Mouse (Mus musculus) intestine, postnatal 0 days (tissue): Measurements from ENCODE around the gene Mapk8ip1. TPM values are rescaled to one million over a fixed set of nuclear protein-coding genes. Genes with fewer than 3 reads are reported as not detected.

Experiments used
- ATAC-seq: fragments of 200-750 bp; cut with Nextera tagmentation; 2 replicates; pipeline ENCODE4 v1.8.0; 2017; ENCODE audit warnings: mild to moderate bottlenecking, moderate TSS enrichment, moderate library complexity
- H3K27ac ChIP-seq: fragments of 300-500 bp; sonication (generic); 2 replicates; pipeline ENCODE4 v1.5.1; 2014; ENCODE audit warnings: mild to moderate bottlenecking, low read depth, low read length, moderate library complexity
- H3K27me3 ChIP-seq: fragments of 300-500 bp; sonication (generic); replicated peaks from 2 replicates; pipeline ENCODE4 v1.6.1; 2014; ENCODE audit warnings: low read length, mixed read lengths; ENCODE audit not compliant: control insufficient read depth, insufficient read depth
- H3K36me3 ChIP-seq: fragments of 300-500 bp; sonication (generic); 2 replicates; pipeline ENCODE4 v1.6.1; 2014; ENCODE audit warnings: mild to moderate bottlenecking, moderate library complexity; ENCODE audit not compliant: control insufficient read depth, insufficient read depth
- H3K4me1 ChIP-seq: fragments of 300-500 bp; sonication (generic); replicated peaks from 2 replicates; pipeline ENCODE4 v1.6.1; 2014; ENCODE audit warnings: antibody characterized with exemption, low read length, mixed read lengths; ENCODE audit not compliant: control insufficient read depth, insufficient read depth
- H3K4me2 ChIP-seq: fragments of 300-500 bp; sonication (generic); replicated peaks from 2 replicates; pipeline ENCODE4 v1.6.1; 2014; ENCODE audit warnings: low read depth, mild to moderate bottlenecking, moderate library complexity
- H3K4me3 ChIP-seq: fragments of 300-500 bp; sonication (generic); 2 replicates; pipeline ENCODE4 v1.5.1; 2014; ENCODE audit warnings: low read depth, low read length
- H3K9ac ChIP-seq: fragments of 300-500 bp; sonication (generic); 2 replicates; pipeline ENCODE4 v1.6.1; 2014; ENCODE audit warnings: mild to moderate bottlenecking, low read depth, low read length
- H3K9me3 ChIP-seq: fragments of 300-500 bp; sonication (generic); 2 replicates; pipeline ENCODE4 v1.6.1; 2016; ENCODE audit warnings: mixed run types; ENCODE audit not compliant: control insufficient read depth
- CTCF ChIP-seq: sonication (generic); IDR thresholded peaks from 2 replicates; pipeline ENCODE4 v1.5.1; 2016; ENCODE audit warnings: low read depth, mild to moderate bottlenecking, control low read depth, antibody characterized with exemption, moderate library complexity
- WGBS: fragments of 180-500 bp; shearing (Covaris S2); extraction: QIAGEN DNeasy Blood & Tissue Kit; methylation state at CpG from one replicate; pipeline ENCODE4 v1.1.7; 2014; 5-methylcytosine and 5-hydroxymethylcytosine counted together
- polyA plus RNA-seq: library from polyadenylated mRNA; unstranded; fragments of >200 nt; fragmentation: Nextera tagmentation; extraction: Ambion mirVana; gene quantifications from 2 replicates; pipeline ENCODE4 v1.2.1, GENCODE M21; 2015

Mapk8ip1 gene
- polyA plus RNA-seq, 1 experiment from 2014 or later = 7.2 TPM

DNA sequence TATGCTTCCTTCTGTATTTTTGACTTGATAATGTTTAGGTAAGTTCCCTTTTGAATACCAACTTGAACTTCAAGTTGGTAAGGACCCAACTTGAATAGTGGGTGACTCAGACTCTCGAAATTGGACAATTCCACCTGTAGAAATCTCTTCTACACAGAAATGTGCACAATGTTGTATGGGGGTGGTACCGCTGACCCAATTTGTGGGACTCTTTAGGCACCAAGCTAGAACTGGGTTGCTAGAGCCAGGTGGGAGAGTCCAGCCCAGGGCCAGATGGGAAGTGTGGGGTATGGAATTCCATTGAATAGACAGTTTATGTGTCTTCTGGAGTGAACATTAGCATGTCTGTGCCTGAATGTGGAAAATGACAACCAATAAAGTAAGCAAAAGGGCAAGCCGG, 5.5 kb downstream of the Mapk8ip1 start:
- H3K27me3 ChIP-seq = peaks cover 15% of the 10 kb centered on the region; the same call in 1 of the 2 replicates
- H3K4me1 ChIP-seq = no peaks in the 10 kb centered on the region
- no peak overlapping the region for H3K27ac ChIP-seq
- no peak overlapping the region for H3K4me3 ChIP-seq
- no peak overlapping the region for H3K9ac ChIP-seq
- H3K4me2 ChIP-seq = no peak overlapping the region
- no peaks in the 10 kb centered on the region for H3K9me3 ChIP-seq
- no peaks in the 10 kb centered on the region for H3K36me3 ChIP-seq
- no peak for ATAC-seq
- 84% methylated on average over 3 of the region's 3 CpGs for WGBS
- no peak for TF ChIP-seq CTCF

DNA sequence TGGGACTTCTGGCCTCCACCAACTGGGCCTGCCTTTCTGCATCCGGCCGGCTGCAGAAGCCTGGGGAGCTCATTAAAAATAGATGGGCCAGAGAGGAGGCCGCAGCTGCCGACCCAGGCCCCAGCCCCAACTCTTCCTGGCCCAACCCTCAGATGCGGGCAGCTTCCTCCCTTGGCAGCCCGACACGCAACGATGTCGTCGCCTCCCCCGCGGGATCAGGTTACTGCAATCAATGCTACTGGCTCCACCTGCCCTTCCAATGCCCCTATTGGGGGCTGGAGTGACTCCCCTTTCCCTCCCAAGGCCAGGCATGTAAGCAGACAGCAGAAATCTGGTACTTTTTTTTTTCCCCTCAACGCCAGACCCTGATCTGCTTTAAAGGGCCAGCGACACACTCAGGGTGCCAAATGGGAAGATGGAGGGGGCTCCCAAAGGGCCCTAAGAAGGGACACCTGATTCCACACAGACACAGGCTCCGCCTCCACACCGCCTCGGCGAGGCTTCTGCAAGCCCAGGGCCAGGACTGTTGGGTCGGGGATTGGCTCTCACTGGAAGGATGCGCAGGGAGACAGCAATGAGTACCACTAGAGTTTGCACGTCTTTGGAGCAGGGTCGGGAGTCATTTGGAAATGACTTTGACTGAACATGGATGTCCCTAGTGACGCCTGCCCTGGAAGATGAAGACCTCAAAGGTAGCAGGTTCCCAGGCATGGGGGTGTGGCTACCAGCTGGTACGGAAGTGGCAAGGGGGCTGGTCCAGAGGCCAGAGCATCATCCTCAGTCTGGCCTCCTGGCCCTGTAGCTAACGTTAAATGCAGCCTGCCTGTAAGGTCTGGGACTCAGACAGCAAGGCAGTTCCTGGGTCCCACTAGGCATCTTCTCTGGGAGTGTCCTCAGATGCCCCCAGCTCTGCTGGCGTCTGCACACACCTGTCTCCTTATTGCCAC, 8.5 kb downstream of the Mapk8ip1 start:
- H3K9ac ChIP-seq = no peak overlapping the region
- no peaks in the 10 kb centered on the region for H3K36me3 ChIP-seq
- H3K4me3 ChIP-seq = peak overlapping the region; percentile 21
- H3K27me3 ChIP-seq = peaks cover 15% of the 10 kb centered on the region
- H3K27ac ChIP-seq = no peak overlapping the region
- 4% methylated on average over 26 of the region's 26 CpGs for WGBS
- H3K4me1 ChIP-seq = 0 out of 2 replicates have a peak, but pooled peaks cover 3% of the 10 kb centered on the region
- no peaks in the 10 kb centered on the region for H3K9me3 ChIP-seq
- no peak for ATAC-seq
- no peak for TF ChIP-seq CTCF
- H3K4me2 ChIP-seq = peak overlapping the region; percentile 50

DNA sequence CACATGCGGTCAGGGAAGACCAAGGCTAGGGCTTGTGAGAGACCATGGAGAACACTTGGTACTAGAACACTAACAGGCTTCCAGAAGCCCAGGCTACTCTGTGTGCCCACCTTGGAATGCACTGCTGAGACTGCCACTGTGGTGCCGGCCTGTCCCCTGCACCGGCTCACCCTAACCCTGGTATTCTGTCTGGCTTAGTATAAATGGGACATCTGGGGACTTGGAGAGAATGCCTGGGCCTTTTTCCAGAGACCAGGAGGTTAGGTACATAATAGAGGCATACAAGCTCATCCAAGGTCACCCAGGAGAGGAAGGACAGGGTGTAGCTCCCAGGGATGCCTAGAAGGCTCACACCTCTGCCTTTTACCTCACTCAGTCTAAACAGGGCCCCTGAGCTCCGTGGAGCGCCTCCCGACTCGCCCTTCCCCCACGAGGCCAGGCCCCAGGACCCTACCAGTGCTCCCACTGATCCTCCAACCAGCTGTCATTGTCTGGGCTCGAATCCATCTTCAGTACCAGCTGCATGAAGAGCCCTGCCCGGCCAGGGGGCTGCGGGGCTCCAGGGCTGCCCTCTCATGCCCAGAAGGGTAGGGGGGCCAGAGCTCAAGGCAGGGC, 9.3 kb downstream of the Mapk8ip1 start:
- no peak for ATAC-seq
- Histone ChIP-seq H3K9ac (0 out of 2 replicates have a peak overlapping the region, but pooled peaks have one; percentile 7), H3K4me3 (peak overlapping the region; percentile 21), H3K4me2 (peak overlapping the region; percentile 50), H3K27me3 (peaks cover 15% of the 10 kb centered on the region), H3K9me3 (no peaks in the 10 kb centered on the region), H3K27ac (no peak overlapping the region), H3K4me1 (0 out of 2 replicates have a peak, but pooled peaks cover 3% of the 10 kb centered on the region), H3K36me3 (0 out of 2 replicates have a peak, but pooled peaks cover 4% of the 10 kb centered on the region)
- TF ChIP-seq CTCF = no peak
- WGBS = 24% methylated on average over 11 of the region's 11 CpGs

DNA sequence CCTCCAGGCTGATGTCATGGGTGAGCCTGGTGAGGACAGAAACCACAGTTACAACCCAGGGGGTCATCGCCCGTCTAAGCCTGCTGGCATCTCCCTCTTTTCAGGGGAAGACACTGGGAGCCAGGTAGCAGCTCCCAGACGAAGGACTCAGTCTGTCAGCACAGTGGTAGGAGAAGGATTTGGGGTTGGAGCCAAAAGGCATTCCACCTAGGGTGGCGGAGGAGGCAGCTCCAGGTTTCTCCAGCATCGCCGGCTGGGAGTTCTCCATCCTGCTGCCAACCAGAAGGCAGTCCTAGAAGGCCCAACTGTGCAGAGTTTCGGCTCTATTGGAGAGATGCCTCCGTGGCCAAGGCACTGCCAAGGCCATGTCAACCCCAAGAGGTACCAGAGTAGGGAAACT, 9.9 kb downstream of the Mapk8ip1 start:
- no peak for TF ChIP-seq CTCF
- no peak for ATAC-seq
- 0 out of 2 replicates have a peak, but pooled peaks cover 3% of the 10 kb centered on the region for H3K4me1 ChIP-seq
- no peak overlapping the region for H3K4me3 ChIP-seq
- peaks cover 8% of the 10 kb centered on the region; the same call in 1 of the 2 replicates for H3K36me3 ChIP-seq
- H3K9ac ChIP-seq = no peak overlapping the region
- no peaks in the 10 kb centered on the region for H3K9me3 ChIP-seq
- no peak overlapping the region for H3K4me2 ChIP-seq
- H3K27me3 ChIP-seq = peaks cover 15% of the 10 kb centered on the region
- no peak overlapping the region for H3K27ac ChIP-seq
- 89% methylated on average over 8 of the region's 8 CpGs for WGBS

DNA sequence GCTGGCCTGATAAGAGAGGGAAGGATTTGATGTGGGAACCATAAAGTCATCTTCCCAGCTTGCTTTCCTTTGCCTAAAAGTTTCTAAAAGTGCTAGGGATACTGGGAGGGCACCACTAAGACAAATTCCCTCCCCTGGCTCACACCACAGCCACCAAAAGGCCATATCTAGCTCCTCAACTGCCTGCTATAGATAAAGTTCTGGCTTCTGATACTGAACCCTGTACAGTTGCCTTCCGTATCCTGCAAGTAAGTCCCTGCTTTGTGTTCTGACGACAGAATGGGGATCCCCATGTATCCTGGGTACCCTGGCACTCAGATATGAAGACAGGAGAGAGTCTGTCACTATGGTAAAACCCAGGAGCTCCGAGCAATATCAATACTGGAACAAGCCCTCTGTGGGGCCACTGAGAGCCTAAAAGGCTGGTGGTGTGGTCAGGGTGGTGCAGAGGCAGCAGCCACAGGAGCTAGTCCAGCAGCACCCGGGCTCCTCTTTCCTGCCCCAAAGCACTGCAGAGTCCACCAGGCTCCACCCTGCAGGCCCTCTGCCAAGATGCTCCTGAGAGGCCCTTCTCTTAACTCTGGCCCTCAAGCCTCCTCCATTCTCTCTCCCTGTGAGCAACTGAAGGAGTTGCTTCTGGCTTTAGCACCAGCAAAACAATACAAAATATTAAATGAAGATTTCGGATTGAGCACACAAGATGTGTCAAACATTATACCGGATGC, 10.7 kb downstream of the Mapk8ip1 start:
- Histone ChIP-seq H3K27me3 (peaks cover 15% of the 10 kb centered on the region), H3K9ac (no peak overlapping the region), H3K4me1 (0 out of 2 replicates have a peak, but pooled peaks cover 3% of the 10 kb centered on the region), H3K36me3 (peaks cover 11% of the 10 kb centered on the region; the same call in 1 of the 2 replicates), H3K27ac (no peak overlapping the region), H3K4me2 (no peak overlapping the region), H3K9me3 (no peaks in the 10 kb centered on the region), H3K4me3 (no peak overlapping the region)
- TF ChIP-seq CTCF = no peak
- WGBS = 80% methylated on average over 6 of the region's 6 CpGs
- ATAC-seq = no peak

DNA sequence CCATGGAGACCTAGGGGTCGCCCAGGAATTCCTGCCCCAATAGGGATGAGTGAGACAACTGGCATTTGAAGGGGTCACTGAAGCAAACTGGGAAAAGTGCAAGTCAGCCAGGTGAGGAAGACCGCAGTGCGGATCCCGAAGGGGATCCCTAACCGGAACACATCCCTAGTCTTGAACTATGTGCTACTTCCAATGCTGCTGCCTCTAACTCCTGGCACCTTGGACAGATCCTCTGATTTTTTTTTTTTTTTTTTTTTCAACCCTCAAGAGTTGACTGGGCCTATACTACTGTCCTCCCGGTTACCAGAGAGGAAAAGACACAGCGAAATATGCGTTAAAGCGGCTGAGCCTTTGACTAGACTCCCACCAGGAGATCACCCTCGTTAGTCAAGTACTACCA, 11.4 kb downstream of the Mapk8ip1 start:
- H3K4me3 ChIP-seq = peak overlapping the region; percentile 58
- 0 out of 2 replicates have a peak overlapping the region, but pooled peaks have one; percentile 42 for H3K9ac ChIP-seq
- H3K4me1 ChIP-seq = 0 out of 2 replicates have a peak, but pooled peaks cover 3% of the 10 kb centered on the region
- H3K27ac ChIP-seq = peak overlapping the region; percentile 35; the same call in 1 of the 2 replicates
- TF ChIP-seq CTCF = no peak
- peak overlapping the region; percentile 76 for H3K4me2 ChIP-seq
- H3K9me3 ChIP-seq = no peaks in the 10 kb centered on the region
- H3K36me3 ChIP-seq = peaks cover 11% of the 10 kb centered on the region; the same call in 1 of the 2 replicates
- peak; percentile 2; the same call in 1 of the 2 replicates for ATAC-seq
- peaks cover 15% of the 10 kb centered on the region for H3K27me3 ChIP-seq
- 14% methylated on average over 10 of the region's 10 CpGs for WGBS
